Mouse (Mus musculus) kidney, embryonic 16.5 days (tissue): ENCODE results near the gene Supt5. TPM values are rescaled to one million over a fixed set of nuclear protein-coding genes. Genes with fewer than 3 reads are reported as not detected.
"Not testable (repeated sequence)": the region's sequence is repeated elsewhere in the genome, so short reads cannot be mapped to it uniquely, and the experiment has no call there.

Source experiments
- ATAC-seq: fragments of 200-750 bp; cut with Nextera tagmentation; 2 replicates; pipeline ENCODE4 v1.8.0; 2017; ENCODE audit warnings: moderate TSS enrichment; ENCODE audit not compliant: low FRiP score, low TSS enrichment
- H3K27ac ChIP-seq: fragments of 300-500 bp; sonication (generic); 2 replicates; pipeline ENCODE4 v1.5.1; 2014; ENCODE audit warnings: low read length
- H3K27me3 ChIP-seq: fragments of 300-500 bp; sonication (generic); 2 replicates; pipeline ENCODE4 v1.6.1; 2014; ENCODE audit warnings: low read length, control low read depth, mixed read lengths; ENCODE audit not compliant: insufficient read depth
- H3K36me3 ChIP-seq: fragments of 300-500 bp; sonication (generic); 2 replicates; pipeline ENCODE4 v1.6.1; 2014; ENCODE audit warnings: low read length, control low read depth, mixed read lengths; ENCODE audit not compliant: insufficient read depth
- H3K4me1 ChIP-seq: fragments of 300-500 bp; sonication (generic); 2 replicates; pipeline ENCODE4 v1.6.1; 2014; ENCODE audit warnings: low read length, control low read depth, mixed read lengths; ENCODE audit not compliant: insufficient read depth
- H3K4me2 ChIP-seq: fragments of 300-500 bp; sonication (generic); replicated peaks from 2 replicates; pipeline ENCODE4 v1.6.1; 2014; ENCODE audit warnings: low read depth, low read length
- H3K4me3 ChIP-seq: fragments of 300-500 bp; sonication (generic); 2 replicates; pipeline ENCODE4 v1.5.1; 2014; ENCODE audit warnings: mild to moderate bottlenecking, low read length
- H3K9ac ChIP-seq: fragments of 300-500 bp; sonication (generic); replicated peaks from 2 replicates; pipeline ENCODE4 v1.6.1; 2014; ENCODE audit warnings: low read length
- H3K9me3 ChIP-seq: fragments of 300-500 bp; sonication (generic); 2 replicates; pipeline ENCODE4 v1.6.1; 2016; ENCODE audit warnings: low read length, control low read depth
- WGBS: fragments of 180-500 bp; shearing (Covaris S2); extraction: QIAGEN DNeasy Blood & Tissue Kit; methylation state at CpG from one replicate; pipeline ENCODE4 v1.1.7; 2014; 5-methylcytosine and 5-hydroxymethylcytosine counted together
- polyA plus RNA-seq: library from polyadenylated mRNA; unstranded; fragments of >200 nt; fragmentation: Nextera tagmentation; extraction: Ambion mirVana; gene quantifications from 2 replicates; pipeline ENCODE4 v1.2.1, GENCODE M21; 2015

The Supt5 gene
- polyA plus RNA-seq, result 106 and 109 TPM in 2 replicates

- Histone ChIP-seq H3K27me3 (no peaks in the 10 kb centered on the region), H3K36me3 (no peaks in the 10 kb centered on the region), H3K9ac (peak within 1 kb of the TSS; percentile 99), H3K27ac (peak within 1 kb of the TSS; percentile 97), H3K9me3 (no peaks in the 10 kb centered on the region), H3K4me1 (peaks cover 26% of the 10 kb centered on the region), H3K4me3 (peak within 1 kb of the TSS; percentile 100), H3K4me2 (peak within 1 kb of the TSS; percentile 93)
- peak; percentile 99 for ATAC-seq
- under 1% methylated on average over 77 of the region's 77 CpGs for WGBS
These were observed at the start of gene Supt5 for GRCm38 (mm10) chr7:28338108-28338998. Supt5 (minus strand) TSS chr7:28338746.

GRCm38 (mm10) chr7:28387384-28387783 is 48.8 kb upstream of the Supt5 start:
- not testable (repeated sequence) for ATAC-seq

GRCm38 (mm10) chr7:28386877-28387276 is 48.3 kb upstream of the Supt5 start:
- not testable (repeated sequence) for H3K27me3 ChIP-seq, H3K9ac ChIP-seq, H3K4me3 ChIP-seq, H3K9me3 ChIP-seq, H3K4me2 ChIP-seq, H3K27ac ChIP-seq
- 69% methylated on average over 6 of the region's 6 CpGs for WGBS
- Histone ChIP-seq H3K4me1 (peaks cover 28% of the 10 kb centered on the region), H3K36me3 (peaks cover 33% of the 10 kb centered on the region; the same call in 1 of the 2 replicates)
- peak; percentile 14 for ATAC-seq

More at GRCm38 (mm10) chr7:28387384-28387783, 48.8 kb upstream of the Supt5 start:
- not testable (repeated sequence) for H3K27ac ChIP-seq, H3K4me3 ChIP-seq, H3K9ac ChIP-seq, H3K27me3 ChIP-seq, H3K4me2 ChIP-seq, H3K9me3 ChIP-seq
- H3K4me1 ChIP-seq, result peaks cover 24% of the 10 kb centered on the region
- H3K36me3 ChIP-seq, result peaks cover 33% of the 10 kb centered on the region; the same call in 1 of the 2 replicates
- WGBS, result 87% methylated on average over 7 of the region's 7 CpGs

- peak; percentile 50 for ATAC-seq
- H3K27ac ChIP-seq, result no peak overlapping the region
- no peaks in the 10 kb centered on the region for H3K27me3 ChIP-seq
- no peak overlapping the region for H3K9ac ChIP-seq
- peaks cover 28% of the 10 kb centered on the region for H3K4me1 ChIP-seq
- 5% methylated on average over 4 of the region's 4 CpGs for WGBS
- peaks cover 33% of the 10 kb centered on the region; the same call in 1 of the 2 replicates for H3K36me3 ChIP-seq
- H3K4me2 ChIP-seq, result no peak overlapping the region
- no peaks in the 10 kb centered on the region for H3K9me3 ChIP-seq
- no peak overlapping the region for H3K4me3 ChIP-seq
These were observed 47.9 kb upstream of the Supt5 start for GRCm38 (mm10) chr7:28386462-28386861.

GRCm38 (mm10) chr7:28386007-28386406 is 47.5 kb upstream of the Supt5 start:
- H3K9me3 ChIP-seq, result no peaks in the 10 kb centered on the region
- H3K4me3 ChIP-seq, result no peak overlapping the region
- no peak overlapping the region for H3K9ac ChIP-seq
- no peak overlapping the region for H3K4me2 ChIP-seq
- no peaks in the 10 kb centered on the region for H3K27me3 ChIP-seq
- no peak for ATAC-seq
- 83% methylated on average over 7 of the region's 7 CpGs for WGBS
- peaks cover 33% of the 10 kb centered on the region; the same call in 1 of the 2 replicates for H3K36me3 ChIP-seq
- peaks cover 29% of the 10 kb centered on the region for H3K4me1 ChIP-seq
- peak overlapping the region; percentile 23; the same call in 1 of the 2 replicates for H3K27ac ChIP-seq

- Histone ChIP-seq H3K9me3 (no peaks in the 10 kb centered on the region), H3K4me3 (no peak overlapping the region), H3K27me3 (no peaks in the 10 kb centered on the region), H3K4me1 (peaks cover 37% of the 10 kb centered on the region), H3K27ac (no peak overlapping the region), H3K9ac (no peak overlapping the region), H3K36me3 (peaks cover 26% of the 10 kb centered on the region; the same call in 1 of the 2 replicates), H3K4me2 (no peak overlapping the region)
- WGBS, result 89% methylated on average over 9 of the region's 9 CpGs
- ATAC-seq, result no peak
These were observed 46.6 kb upstream of the Supt5 start for GRCm38 (mm10) chr7:28385196-28385595.

- WGBS, result 87% methylated on average over 6 of the region's 6 CpGs
- peaks cover 19% of the 10 kb centered on the region; the same call in 1 of the 2 replicates for H3K36me3 ChIP-seq
- H3K4me2 ChIP-seq, result no peak overlapping the region
- no peak overlapping the region for H3K27ac ChIP-seq
- no peak overlapping the region for H3K4me3 ChIP-seq
- no peaks in the 10 kb centered on the region for H3K9me3 ChIP-seq
- H3K4me1 ChIP-seq, result peaks cover 44% of the 10 kb centered on the region
- no peak overlapping the region for H3K9ac ChIP-seq
- no peak for ATAC-seq
- no peaks in the 10 kb centered on the region for H3K27me3 ChIP-seq
These were observed 45.6 kb upstream of the Supt5 start for GRCm38 (mm10) chr7:28384162-28384561.

- Histone ChIP-seq H3K27ac (peak overlapping the region; percentile 100; the same call in 1 of the 2 replicates), H3K27me3 (no peaks in the 10 kb centered on the region), H3K36me3 (peaks cover 13% of the 10 kb centered on the region; the same call in 1 of the 2 replicates), H3K9me3 (no peaks in the 10 kb centered on the region), H3K9ac (no peak overlapping the region), H3K4me3 (no peak overlapping the region), H3K4me2 (no peak overlapping the region), H3K4me1 (peaks cover 44% of the 10 kb centered on the region)
- no peak for ATAC-seq
- 80% methylated on average over 4 of the region's 4 CpGs for WGBS
These were observed 45.1 kb upstream of the Supt5 start for GRCm38 (mm10) chr7:28383606-28384005.

- H3K4me1 ChIP-seq, result peaks cover 47% of the 10 kb centered on the region
- no peak for ATAC-seq
- WGBS, result 42% methylated on average over 11 of the region's 11 CpGs
- H3K9me3 ChIP-seq, result no peaks in the 10 kb centered on the region
- peak overlapping the region; percentile 100 for H3K27ac ChIP-seq
- H3K36me3 ChIP-seq, result peaks cover 11% of the 10 kb centered on the region; the same call in 1 of the 2 replicates
- no peaks in the 10 kb centered on the region for H3K27me3 ChIP-seq
- H3K9ac ChIP-seq, result peak overlapping the region; percentile 62
- no peak overlapping the region for H3K4me3 ChIP-seq
- peak overlapping the region; percentile 73 for H3K4me2 ChIP-seq
These were observed 44.4 kb upstream of the Supt5 start for GRCm38 (mm10) chr7:28382981-28383396.
